Mouse (Mus musculus) limb, embryonic 13.5 days (tissue): ENCODE results near the gene Pias3. TPM values are rescaled to one million over a fixed set of nuclear protein-coding genes. Genes with fewer than 3 reads are reported as not detected.

Source experiments
- ATAC-seq: fragments of 200-750 bp; cut with Nextera tagmentation; 2 replicates; pipeline ENCODE4 v1.8.0; 2017; ENCODE audit warnings: low read depth, moderate number of reproducible peaks, moderate TSS enrichment; ENCODE audit not compliant: low FRiP score
- H3K27ac ChIP-seq: fragments of 300-500 bp; sonication (generic); 2 replicates; pipeline ENCODE4 v1.5.1; 2015; ENCODE audit warnings: inconsistent platforms, mild to moderate bottlenecking, moderate library complexity
- H3K27me3 ChIP-seq: fragments of 300-500 bp; sonication (generic); 2 replicates; pipeline ENCODE4 v1.6.1; 2015; ENCODE audit warnings: mild to moderate bottlenecking, inconsistent platforms
- H3K36me3 ChIP-seq: fragments of 300-500 bp; sonication (generic); 2 replicates; pipeline ENCODE4 v1.6.1; 2015; ENCODE audit warnings: inconsistent platforms, mild to moderate bottlenecking, moderate library complexity
- H3K4me1 ChIP-seq: fragments of 300-500 bp; sonication (generic); 2 replicates; pipeline ENCODE4 v1.6.1; 2015; ENCODE audit warnings: inconsistent platforms
- H3K4me2 ChIP-seq: fragments of 300-500 bp; sonication (generic); replicated peaks from 2 replicates; pipeline ENCODE4 v1.6.1; 2015; ENCODE audit warnings: inconsistent platforms, mild to moderate bottlenecking, moderate library complexity
- H3K4me3 ChIP-seq: fragments of 300-500 bp; sonication (generic); 2 replicates; pipeline ENCODE4 v1.5.1; 2015; ENCODE audit warnings: moderate library complexity, mild to moderate bottlenecking, inconsistent platforms
- H3K9ac ChIP-seq: fragments of 300-500 bp; sonication (generic); 2 replicates; pipeline ENCODE4 v1.6.1; 2015; ENCODE audit warnings: mild to moderate bottlenecking, inconsistent platforms
- H3K9me3 ChIP-seq: fragments of 300-500 bp; sonication (generic); 2 replicates; pipeline ENCODE4 v1.6.1; 2016; ENCODE audit warnings: inconsistent platforms
- whole genome bisulfite sequencing: fragments of 180-500 bp; shearing (Covaris S2); methylation state at CpG from one replicate; pipeline ENCODE4 v1.1.7; 2015; 5-methylcytosine and 5-hydroxymethylcytosine counted together
- polyA plus RNA-seq: library from polyadenylated mRNA; unstranded; fragments of >200 nt; fragmentation: Nextera tagmentation; extraction: Ambion mirVana; gene quantifications from 2 replicates; pipeline ENCODE4 v1.2.1, GENCODE M21; 2015

Gene Pias3
- polyA plus RNA-seq, 1 experiment from 2014 or later, result 83.3 TPM

DNA sequence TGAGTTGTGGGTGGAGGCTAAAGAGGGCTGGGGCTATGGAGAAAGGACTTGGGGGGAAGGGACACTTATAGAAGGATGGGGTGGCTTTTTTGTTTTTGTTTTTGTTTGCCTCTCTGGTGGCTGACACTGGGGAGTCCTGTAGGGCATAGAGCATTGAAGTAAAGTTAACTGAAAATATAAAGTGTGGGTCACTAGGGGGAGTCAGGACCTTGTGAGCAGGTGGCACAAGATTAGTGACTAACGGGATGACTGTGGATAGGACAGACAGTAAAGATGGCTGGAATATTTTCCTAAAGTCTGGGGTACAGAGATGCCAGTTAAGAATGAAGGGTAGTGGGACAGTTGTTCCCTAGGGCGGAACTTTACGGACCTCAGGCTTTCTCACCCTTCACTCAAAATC lies 5.9 kb upstream of the Pias3 start:
- Histone ChIP-seq H3K9ac (no peak overlapping the region), H3K4me3 (no peak overlapping the region), H3K4me1 (peaks cover 4% of the 10 kb centered on the region; the same call in 1 of the 2 replicates), H3K27ac (no peak overlapping the region), H3K9me3 (no peaks in the 10 kb centered on the region), H3K4me2 (no peak overlapping the region), H3K27me3 (0 out of 2 replicates have a peak, but pooled peaks cover 3% of the 10 kb centered on the region), H3K36me3 (no peaks in the 10 kb centered on the region)
- ATAC-seq, result no peak
- 52% methylated on average over 3 of the region's 3 CpGs for WGBS

DNA sequence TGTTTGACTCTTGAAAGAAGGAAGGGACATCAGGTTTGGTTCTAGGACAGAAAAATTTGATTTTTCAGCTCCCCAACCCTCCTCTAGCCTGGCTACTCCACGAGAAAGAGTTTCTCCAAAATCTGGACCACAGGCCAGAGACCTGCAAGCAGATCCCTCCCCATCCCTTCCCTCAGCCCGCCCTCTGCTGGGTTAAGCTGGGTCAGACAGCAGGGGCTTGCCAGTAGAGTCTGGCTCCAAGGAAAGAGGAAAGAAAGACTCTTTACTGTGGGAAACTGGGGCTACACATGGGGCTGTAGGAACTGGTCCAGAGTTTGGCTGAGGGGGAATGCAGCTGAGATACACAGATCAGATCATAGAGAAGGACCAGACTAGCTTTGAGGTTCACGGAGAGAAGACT lies 3.7 kb upstream of the Pias3 start:
- Histone ChIP-seq H3K36me3 (no peaks in the 10 kb centered on the region), H3K9ac (no peak overlapping the region), H3K4me2 (no peak overlapping the region), H3K9me3 (no peaks in the 10 kb centered on the region), H3K27ac (0 out of 2 replicates have a peak overlapping the region, but pooled peaks have one; percentile 6), H3K27me3 (no peaks in the 10 kb centered on the region), H3K4me3 (no peak overlapping the region), H3K4me1 (peaks cover 10% of the 10 kb centered on the region)
- WGBS, result 17% methylated on average over 3 of the region's 3 CpGs
- ATAC-seq, result no peak

DNA sequence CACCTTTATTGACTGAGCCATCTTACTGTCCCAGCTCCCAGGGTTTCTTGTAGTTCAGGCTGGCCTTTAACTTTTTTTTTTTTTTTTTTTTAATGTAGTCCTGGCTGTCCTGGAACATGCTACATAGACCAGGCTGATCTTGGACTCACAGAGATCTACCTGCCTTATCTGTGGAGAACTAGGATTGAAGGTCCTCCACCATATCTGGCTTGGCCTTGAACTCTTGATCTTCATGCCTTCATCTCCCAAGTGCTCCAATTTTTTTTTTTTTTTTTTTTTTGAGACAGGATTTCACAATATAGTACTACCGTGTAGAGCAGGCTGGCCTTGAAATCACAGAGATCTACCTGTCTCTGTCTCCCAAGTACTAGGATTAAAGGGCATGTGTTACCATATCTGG lies 2.6 kb upstream of the Pias3 start:
- 93% methylated on average over 1 of the region's 1 CpGs for WGBS
- Histone ChIP-seq H3K27ac (no peak overlapping the region), H3K4me2 (no peak overlapping the region), H3K27me3 (no peaks in the 10 kb centered on the region), H3K36me3 (no peaks in the 10 kb centered on the region), H3K9me3 (no peaks in the 10 kb centered on the region), H3K4me3 (no peak overlapping the region), H3K4me1 (peaks cover 21% of the 10 kb centered on the region), H3K9ac (no peak overlapping the region)
- no peak for ATAC-seq

DNA sequence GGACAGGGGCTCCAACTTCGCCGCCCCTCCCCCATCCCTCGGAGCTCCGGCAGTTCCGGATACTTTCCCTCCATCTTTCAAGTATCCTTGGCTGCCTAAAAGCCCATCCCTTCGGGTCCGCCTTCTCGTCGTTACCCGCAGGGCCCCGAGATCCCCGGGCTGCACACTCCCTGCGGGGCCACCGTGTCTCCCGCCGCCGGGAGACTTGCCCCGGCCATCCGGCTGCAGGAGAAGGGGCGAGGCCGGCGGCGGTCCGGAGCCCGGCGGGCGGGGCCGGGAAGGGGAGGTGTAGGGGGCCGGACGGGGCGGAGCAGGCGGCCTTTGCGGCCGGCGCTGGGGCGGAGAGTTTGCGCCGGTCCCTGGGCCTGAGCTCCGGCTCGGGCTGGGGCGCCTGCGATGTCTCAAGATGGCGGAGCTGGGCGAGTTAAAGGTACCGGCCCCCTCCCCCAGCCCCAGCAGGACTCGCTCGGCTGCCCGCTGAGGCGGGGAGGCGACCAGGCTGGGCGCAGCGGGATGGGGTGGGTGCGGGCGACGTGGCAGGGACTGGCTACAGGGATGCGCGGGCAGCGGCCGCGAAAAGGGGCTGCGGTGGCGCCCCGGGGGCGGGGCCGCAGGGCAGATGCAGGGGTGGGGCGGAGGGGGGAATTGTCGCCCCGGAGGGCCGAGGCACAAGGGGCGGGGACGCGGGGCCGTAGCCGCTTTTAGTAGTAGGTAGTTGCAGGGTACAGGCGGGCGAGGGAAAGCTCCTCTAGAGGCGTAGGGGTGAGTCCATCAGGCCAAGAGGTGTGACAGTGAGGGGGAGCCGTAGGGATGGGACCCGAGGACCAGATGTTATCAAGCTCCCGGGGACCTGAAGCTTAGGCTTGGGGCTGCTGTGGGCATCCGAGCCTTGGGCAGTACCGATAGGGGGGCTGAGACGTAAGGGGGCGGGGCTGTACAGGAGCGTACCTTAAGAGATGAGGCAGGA lies 865 bp downstream of the Pias3 start:
- peak overlapping the region; percentile 76 for H3K4me2 ChIP-seq
- H3K9me3 ChIP-seq, result no peaks in the 10 kb centered on the region
- peak overlapping the region; percentile 94 for H3K27ac ChIP-seq
- peak overlapping the region; percentile 77 for H3K4me3 ChIP-seq
- peaks cover 31% of the 10 kb centered on the region for H3K36me3 ChIP-seq
- peak; percentile 93 for ATAC-seq
- peak overlapping the region; percentile 85 for H3K9ac ChIP-seq
- under 1% methylated on average over 68 of the region's 85 CpGs for WGBS
- no peaks in the 10 kb centered on the region for H3K27me3 ChIP-seq
- H3K4me1 ChIP-seq, result peaks cover 32% of the 10 kb centered on the region

DNA sequence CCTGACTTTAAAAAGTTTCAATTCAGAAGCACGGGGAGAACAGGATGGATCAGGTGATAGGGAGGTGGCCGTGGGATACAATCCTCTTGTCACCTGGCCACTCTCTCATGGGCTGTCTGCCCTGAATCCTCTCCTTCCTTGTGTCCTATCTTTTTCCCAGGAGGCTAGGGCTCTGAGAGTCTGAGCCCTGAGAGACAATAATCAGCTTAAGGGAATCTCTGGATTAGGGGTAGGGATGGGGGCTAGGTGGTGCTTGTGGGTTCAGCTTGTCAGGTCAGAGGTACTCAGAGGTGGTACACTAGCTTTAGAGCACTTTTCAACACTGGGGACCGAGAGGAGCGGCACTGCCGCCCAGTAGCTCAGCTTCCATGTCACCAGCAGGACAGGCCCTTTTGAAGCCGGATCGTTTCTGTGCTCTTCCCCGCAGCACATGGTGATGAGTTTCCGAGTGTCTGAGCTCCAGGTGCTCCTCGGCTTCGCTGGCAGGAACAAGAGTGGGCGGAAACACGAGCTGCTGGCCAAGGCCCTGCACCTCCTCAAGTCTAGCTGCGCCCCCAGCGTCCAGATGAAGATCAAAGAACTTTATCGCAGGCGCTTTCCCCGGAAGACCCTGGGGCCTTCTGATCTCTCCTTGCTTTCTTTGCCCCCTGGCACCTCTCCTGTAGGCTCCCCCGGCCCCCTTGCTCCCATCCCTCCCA lies 3.0 kb downstream of the Pias3 start:
- WGBS, result 32% methylated on average over 19 of the region's 19 CpGs
- H3K36me3 ChIP-seq, result peaks cover 50% of the 10 kb centered on the region
- H3K27me3 ChIP-seq, result no peaks in the 10 kb centered on the region
- peaks cover 28% of the 10 kb centered on the region for H3K4me1 ChIP-seq
- H3K9ac ChIP-seq, result peak overlapping the region; percentile 26; the same call in 1 of the 2 replicates
- H3K9me3 ChIP-seq, result no peaks in the 10 kb centered on the region
- no peak for ATAC-seq
- H3K27ac ChIP-seq, result no peak overlapping the region
- H3K4me2 ChIP-seq, result peak overlapping the region; percentile 19; the same call in 1 of the 2 replicates
- H3K4me3 ChIP-seq, result peak overlapping the region; percentile 1; the same call in 1 of the 2 replicates

DNA sequence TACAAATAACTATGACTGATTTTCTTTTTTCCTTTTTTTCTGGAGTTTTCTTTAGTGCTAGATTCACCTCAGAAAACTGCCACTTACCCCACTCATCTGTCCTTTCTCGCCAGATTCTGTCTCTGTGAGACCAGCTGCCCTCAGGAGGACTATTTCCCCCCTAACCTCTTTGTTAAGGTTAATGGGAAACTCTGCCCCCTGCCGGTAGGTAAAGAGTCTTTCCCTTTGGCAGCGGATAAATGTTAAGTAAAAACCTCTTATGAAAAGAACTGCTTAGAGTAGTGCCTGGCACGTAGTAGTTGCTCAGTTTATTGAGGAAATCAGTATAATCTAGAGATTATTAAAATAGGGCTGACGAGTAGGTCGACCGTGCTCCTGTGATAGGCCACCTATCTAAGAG lies 4.2 kb downstream of the Pias3 start:
- WGBS, result 56% methylated on average over 7 of the region's 7 CpGs
- H3K36me3 ChIP-seq, result peaks cover 62% of the 10 kb centered on the region
- H3K27me3 ChIP-seq, result no peaks in the 10 kb centered on the region
- H3K4me2 ChIP-seq, result no peak overlapping the region
- H3K27ac ChIP-seq, result no peak overlapping the region
- H3K9ac ChIP-seq, result no peak overlapping the region
- no peaks in the 10 kb centered on the region for H3K9me3 ChIP-seq
- peaks cover 28% of the 10 kb centered on the region for H3K4me1 ChIP-seq
- no peak for ATAC-seq
- no peak overlapping the region for H3K4me3 ChIP-seq

DNA sequence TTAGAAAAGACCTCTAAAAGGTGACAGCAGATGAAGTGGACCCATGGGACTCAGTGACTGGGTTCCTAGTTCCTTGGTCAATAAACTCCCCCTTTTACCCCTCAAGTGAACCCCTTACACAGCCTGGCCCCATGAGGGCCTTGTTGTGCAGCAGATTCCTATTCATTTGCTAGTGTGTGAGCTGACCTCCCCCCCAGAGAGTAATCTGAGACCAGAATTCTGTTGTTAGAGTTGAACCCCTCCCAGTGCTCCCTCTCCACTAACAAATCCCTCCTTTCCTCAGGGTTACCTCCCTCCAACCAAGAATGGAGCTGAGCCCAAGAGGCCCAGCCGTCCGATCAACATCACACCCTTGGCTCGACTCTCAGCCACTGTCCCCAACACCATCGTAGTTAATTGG lies 4.8 kb downstream of the Pias3 start:
- H3K4me1 ChIP-seq, result peaks cover 23% of the 10 kb centered on the region
- H3K36me3 ChIP-seq, result peaks cover 65% of the 10 kb centered on the region
- no peak overlapping the region for H3K4me2 ChIP-seq
- H3K4me3 ChIP-seq, result no peak overlapping the region
- no peak for ATAC-seq
- H3K9ac ChIP-seq, result no peak overlapping the region
- H3K9me3 ChIP-seq, result no peaks in the 10 kb centered on the region
- no peaks in the 10 kb centered on the region for H3K27me3 ChIP-seq
- H3K27ac ChIP-seq, result no peak overlapping the region
- 85% methylated on average over 4 of the region's 4 CpGs for WGBS

DNA sequence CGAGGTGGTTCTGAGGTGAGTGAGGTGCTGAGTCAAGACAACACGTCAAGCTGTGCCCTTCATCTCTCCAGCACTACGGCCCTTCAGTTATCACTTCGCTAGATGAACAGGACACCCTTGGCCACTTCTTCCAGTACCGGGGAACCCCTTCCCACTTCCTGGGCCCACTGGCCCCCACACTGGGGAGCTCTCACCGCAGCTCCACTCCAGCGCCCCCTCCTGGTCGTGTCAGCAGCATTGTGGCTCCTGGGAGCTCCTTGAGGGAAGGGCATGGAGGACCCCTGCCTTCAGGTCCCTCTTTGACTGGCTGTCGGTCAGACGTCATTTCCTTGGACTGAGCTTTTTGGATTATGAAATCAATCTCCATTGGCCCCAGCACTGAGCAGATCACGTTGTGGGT lies 8.6 kb downstream of the Pias3 start:
- Histone ChIP-seq H3K4me1 (peaks cover 5% of the 10 kb centered on the region), H3K36me3 (peaks cover 58% of the 10 kb centered on the region), H3K4me3 (no peak overlapping the region), H3K4me2 (no peak overlapping the region), H3K27ac (no peak overlapping the region), H3K9me3 (no peaks in the 10 kb centered on the region), H3K27me3 (peaks cover 10% of the 10 kb centered on the region), H3K9ac (no peak overlapping the region)
- WGBS, result 70% methylated on average over 11 of the region's 11 CpGs
- no peak for ATAC-seq

DNA sequence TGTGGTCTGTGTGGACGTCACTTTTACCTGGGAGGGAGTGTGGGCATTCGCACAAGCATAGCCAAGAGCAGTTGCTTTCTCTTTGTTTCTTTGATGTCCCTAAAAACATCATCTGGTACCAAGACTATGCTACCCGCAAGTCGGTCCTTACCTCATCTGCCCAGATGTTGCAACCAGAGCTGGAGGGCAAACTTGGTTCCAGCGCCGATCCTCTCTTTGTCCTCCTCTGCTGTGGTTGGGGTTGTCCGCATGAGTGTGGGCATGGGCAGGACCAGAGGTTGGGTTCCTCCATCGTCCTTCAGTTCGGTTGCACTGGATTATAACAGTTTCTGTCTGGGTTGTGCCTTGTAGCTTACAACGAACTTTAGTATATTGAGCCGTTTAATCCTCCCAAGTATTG lies 10.0 kb downstream of the Pias3 start:
- ATAC-seq, result no peak
- no peak overlapping the region for H3K9ac ChIP-seq
- H3K4me2 ChIP-seq, result no peak overlapping the region
- no peak overlapping the region for H3K4me3 ChIP-seq
- peaks cover 10% of the 10 kb centered on the region for H3K27me3 ChIP-seq
- no peaks in the 10 kb centered on the region for H3K9me3 ChIP-seq
- H3K36me3 ChIP-seq, result peaks cover 58% of the 10 kb centered on the region
- 89% methylated on average over 11 of the region's 11 CpGs for WGBS
- H3K4me1 ChIP-seq, result peaks cover 5% of the 10 kb centered on the region
- H3K27ac ChIP-seq, result no peak overlapping the region

DNA sequence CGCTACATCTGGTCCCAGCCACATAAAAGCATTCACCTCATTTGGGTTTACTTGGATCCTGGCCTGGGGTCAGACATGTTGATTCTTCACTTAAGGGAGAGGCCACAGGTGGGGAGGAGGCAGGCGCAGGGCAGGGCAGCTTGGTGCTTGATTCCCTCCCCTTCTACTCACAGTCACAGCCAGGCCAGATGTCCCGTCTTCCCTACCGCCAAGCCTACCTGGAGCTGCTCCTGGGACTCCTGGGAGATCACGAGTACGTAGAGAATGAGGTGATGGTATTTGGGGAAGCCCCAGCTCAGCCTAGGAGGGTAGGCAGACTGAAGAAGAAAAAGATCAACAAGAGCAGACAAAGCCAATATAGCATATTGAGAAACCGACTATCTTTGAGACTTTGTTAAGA lies 10.8 kb downstream of the Pias3 start:
- Histone ChIP-seq H3K9ac (no peak overlapping the region), H3K4me1 (peaks cover 5% of the 10 kb centered on the region), H3K9me3 (no peaks in the 10 kb centered on the region), H3K36me3 (peaks cover 58% of the 10 kb centered on the region), H3K4me3 (no peak overlapping the region), H3K27me3 (peaks cover 10% of the 10 kb centered on the region), H3K4me2 (no peak overlapping the region), H3K27ac (no peak overlapping the region)
- ATAC-seq, result no peak
- WGBS, result 68% methylated on average over 7 of the region's 7 CpGs

DNA sequence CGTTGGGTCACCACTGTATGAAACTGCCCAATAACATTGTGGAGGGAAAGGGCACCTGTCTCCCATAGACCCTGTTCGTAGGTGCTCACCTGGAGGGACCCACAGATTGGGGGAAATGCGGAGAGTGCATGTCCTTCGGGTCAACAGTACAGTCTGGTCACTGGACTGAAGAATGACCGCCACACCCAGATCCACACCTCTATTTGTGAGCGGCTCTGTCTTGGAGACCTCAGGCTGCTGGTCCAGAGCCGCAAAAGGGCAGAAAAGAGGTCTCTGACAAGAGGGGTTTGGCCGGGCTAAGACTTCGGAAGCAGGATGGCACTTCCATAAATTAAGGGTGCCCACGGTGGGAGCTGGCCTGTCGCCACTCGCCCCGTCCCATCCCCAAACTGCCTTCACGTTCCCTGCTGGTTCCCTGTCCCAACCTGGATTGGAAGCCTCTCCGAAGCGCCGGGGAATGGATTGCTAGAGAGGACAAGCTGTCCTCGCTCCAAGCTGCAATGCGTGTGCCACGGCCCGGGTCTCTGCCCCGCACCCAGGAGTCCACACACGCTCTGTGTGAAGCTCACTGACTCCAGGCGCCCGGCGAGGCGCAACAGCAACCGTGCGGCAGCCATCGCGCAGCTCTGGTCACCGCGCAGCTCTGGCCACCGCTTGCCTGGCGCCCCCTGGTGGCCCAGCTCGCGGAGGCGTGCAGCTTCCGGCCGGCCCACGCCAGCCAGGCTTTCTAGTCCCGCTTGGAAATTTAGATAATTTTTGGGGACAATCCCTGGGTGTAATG lies 11.9 kb downstream of the Pias3 start, which contains the start of gene Nudt17:
Gene Nudt17, minus strand, starts transcription at position 660 of the 781 bp plus-strand sequence.
- WGBS, result 5% methylated on average over 42 of the region's 42 CpGs
- Histone ChIP-seq H3K27me3 (peaks cover 10% of the 10 kb centered on the region), H3K4me3 (peak within 1 kb of the TSS; percentile 57), H3K36me3 (peaks cover 59% of the 10 kb centered on the region), H3K4me2 (peak within 1 kb of the TSS; percentile 91), H3K27ac (no peak within 1 kb of the TSS), H3K9ac (peak within 1 kb of the TSS; percentile 77), H3K4me1 (peaks cover 5% of the 10 kb centered on the region), H3K9me3 (no peaks in the 10 kb centered on the region)
- peak; percentile 84 for ATAC-seq
